Mouse (Mus musculus): ENCODE measurements around the gene Man1a. TPM values are rescaled to one million over a fixed set of nuclear protein-coding genes. Genes with fewer than 3 reads are reported as not detected.

Gene Man1a
- polyA plus RNA-seq, 1 experiment: 31.8 TPM

DNA sequence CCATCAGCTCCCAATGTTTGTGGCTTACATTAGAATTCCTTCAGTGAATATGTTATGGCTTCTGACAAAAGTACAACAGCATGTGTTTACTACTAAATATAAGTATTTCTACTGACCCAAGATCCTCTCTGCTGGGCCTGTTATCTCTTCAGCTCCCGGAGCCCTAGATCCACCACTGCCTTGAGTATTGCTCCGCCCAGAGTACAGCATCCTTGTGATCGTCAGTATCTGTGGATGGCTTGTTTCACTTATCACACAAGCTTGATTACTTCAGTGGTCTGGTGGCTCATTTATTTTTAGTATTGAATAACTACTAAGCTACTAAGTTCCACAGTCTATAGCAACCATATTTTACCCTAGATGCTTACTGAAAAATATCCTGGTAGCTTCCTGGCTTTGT, 33.1 kb downstream of the Man1a start:
- no peak overlapping the region for H3K27ac ChIP-seq (ENCODE audit: insufficient read depth, low read length)
- TF ChIP-seq POLR2A (IDR thresholded peaks at IDR 0.05; ENCODE audit: low read depth, low read length) (no peak), CTCF (IDR thresholded peaks at IDR 0.05; ENCODE audit: borderline replicate concordance, insufficient read depth, low read length) (no peak)
- H3K4me1 ChIP-seq (ENCODE audit: control insufficient read depth, insufficient read depth, low read length): no peaks in the 10 kb centered on the region
- H3K4me3 ChIP-seq (ENCODE audit: insufficient read depth, low read length): no peak overlapping the region

DNA sequence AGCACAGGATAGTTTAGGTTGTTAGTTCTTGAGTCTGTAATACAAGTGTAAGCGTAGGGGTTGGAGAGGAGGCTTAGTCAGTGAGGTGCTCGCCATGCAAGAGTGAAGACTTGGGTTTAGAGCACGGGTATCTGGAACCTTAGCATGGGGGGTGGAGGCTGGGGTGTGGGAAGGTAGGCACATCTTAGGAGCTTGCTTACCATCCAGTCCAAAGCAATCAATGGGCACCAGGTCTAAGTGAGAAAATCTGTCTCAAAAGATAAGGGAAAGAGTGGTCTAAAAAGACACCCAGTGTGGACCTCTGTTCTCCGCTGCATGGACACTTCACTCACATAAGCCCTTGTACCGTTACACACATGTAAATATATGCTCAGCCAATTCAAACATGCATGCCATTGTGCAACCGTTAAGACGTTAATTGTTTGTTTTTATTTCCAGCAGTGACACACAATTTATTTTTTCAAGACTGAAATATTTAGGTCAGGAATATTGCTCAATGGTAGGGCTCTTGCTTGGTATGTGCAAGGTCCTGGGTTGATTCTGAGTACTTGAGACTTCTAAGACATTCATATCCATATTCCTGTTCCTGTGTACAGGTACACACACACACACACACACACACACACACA, 34.1 kb downstream of the Man1a start:
- Histone ChIP-seq H3K4me1 (ENCODE audit: control insufficient read depth, insufficient read depth, low read length) (peaks cover 2% of the 10 kb centered on the region; the same call in 1 of the 2 replicates), H3K27ac (ENCODE audit: insufficient read depth, low read length) (no peak overlapping the region), H3K4me3 (ENCODE audit: insufficient read depth, low read length) (no peak overlapping the region)
- TF ChIP-seq POLR2A (IDR thresholded peaks at IDR 0.05; ENCODE audit: low read depth, low read length): no peak
- no peak for TF ChIP-seq CTCF (IDR thresholded peaks at IDR 0.05; ENCODE audit: borderline replicate concordance, insufficient read depth, low read length)

DNA sequence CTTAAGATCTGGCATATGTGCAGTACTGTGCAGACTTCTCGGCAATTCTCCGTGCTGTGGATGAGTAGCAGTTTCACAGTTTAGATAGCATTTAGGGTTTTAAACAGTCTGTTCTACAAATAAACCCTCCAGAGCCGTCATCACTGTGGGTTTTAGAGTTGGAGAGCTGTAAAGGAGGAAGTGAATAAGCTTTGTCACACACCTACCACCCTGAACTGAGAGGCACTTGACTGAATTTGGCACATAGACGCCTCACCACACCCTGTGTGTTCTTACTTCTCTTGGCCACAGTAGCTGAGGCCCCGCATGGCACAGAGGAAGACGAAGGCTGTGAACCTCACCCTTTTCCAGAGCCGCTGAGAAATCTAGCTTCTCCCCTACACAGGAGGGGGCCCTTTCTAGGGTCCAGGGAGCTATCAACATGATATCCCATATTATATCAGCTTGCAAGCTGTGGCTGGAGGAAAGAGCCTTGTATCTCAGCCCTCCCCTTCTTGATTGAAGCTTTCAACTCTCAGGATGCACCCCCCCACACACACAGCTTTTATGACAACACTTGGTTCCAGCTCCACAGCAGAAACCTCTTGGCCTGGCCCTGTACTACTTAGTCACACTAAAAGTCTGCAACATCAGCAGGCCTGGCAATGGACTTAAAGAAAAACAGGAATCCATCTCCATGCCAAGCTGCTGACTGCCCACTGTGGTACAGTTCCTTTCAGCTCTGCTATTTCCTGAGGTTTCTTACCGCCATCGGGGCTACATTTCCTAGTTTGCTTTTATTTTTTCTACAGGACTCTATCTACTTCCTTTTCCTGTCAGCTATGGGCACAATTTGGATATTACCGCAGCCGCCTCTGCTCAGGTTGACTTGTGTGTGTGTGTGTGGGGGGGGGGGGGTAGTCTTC, 35.9 kb downstream of the Man1a start:
- TF ChIP-seq POLR2A (IDR thresholded peaks at IDR 0.05; ENCODE audit: low read depth, low read length): no peak
- no peak for TF ChIP-seq CTCF (IDR thresholded peaks at IDR 0.05; ENCODE audit: borderline replicate concordance, insufficient read depth, low read length)
- Histone ChIP-seq H3K27ac (ENCODE audit: insufficient read depth, low read length) (0 out of 2 replicates have a peak overlapping the region, but pooled peaks have one; percentile 38), H3K4me3 (ENCODE audit: insufficient read depth, low read length) (no peak overlapping the region), H3K4me1 (ENCODE audit: control insufficient read depth, insufficient read depth, low read length) (peaks cover 2% of the 10 kb centered on the region; the same call in 1 of the 2 replicates)

DNA sequence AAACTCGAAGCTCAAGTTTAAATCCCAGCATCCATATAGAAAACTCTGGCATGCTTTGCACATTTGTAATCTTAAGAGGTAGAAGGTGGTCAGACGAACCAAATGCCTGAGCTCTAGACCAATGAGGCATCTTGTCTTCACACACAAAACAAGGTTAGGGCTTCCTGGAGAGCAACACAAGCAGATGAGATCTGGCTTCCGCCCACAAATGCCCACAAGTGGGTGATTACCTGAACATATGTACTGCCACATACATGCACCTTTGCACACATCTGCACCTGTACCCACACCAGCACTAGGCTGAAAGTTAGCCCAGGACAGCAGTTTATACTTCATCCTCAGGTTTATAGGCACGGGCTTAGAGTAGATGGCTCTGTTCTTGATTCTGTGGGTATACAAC, 36.7 kb downstream of the Man1a start:
- H3K4me1 ChIP-seq (ENCODE audit: control insufficient read depth, insufficient read depth, low read length): peaks cover 2% of the 10 kb centered on the region; the same call in 1 of the 2 replicates
- TF ChIP-seq POLR2A (IDR thresholded peaks at IDR 0.05; ENCODE audit: low read depth, low read length) (no peak), CTCF (IDR thresholded peaks at IDR 0.05; ENCODE audit: borderline replicate concordance, insufficient read depth, low read length) (no peak)
- no peak overlapping the region for H3K27ac ChIP-seq (ENCODE audit: insufficient read depth, low read length)
- H3K4me3 ChIP-seq (ENCODE audit: insufficient read depth, low read length): no peak overlapping the region

DNA sequence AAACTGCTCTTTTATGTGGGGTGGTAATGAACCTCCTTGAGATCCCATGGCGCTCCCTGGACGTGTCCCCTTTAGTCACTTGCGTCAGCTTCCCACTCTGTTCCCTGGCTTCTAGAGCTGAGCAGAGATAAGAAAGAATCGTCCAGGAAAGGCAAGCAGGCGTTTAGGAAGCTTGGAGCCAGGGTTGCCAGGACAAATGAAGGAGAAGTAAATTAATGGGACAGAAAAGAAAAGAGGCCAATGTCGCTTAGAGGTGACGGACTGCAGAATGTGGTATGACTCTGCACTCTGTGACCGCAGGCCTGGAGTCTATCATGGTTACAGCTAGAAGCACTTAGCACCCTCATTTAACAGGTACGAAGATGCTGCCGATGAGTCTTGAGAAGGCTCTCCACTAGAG, 37.7 kb downstream of the Man1a start:
- no peak overlapping the region for H3K4me3 ChIP-seq (ENCODE audit: insufficient read depth, low read length)
- H3K27ac ChIP-seq (ENCODE audit: insufficient read depth, low read length): no peak overlapping the region
- peaks cover 2% of the 10 kb centered on the region; the same call in 1 of the 2 replicates for H3K4me1 ChIP-seq (ENCODE audit: control insufficient read depth, insufficient read depth, low read length)
- TF ChIP-seq CTCF (IDR thresholded peaks at IDR 0.05; ENCODE audit: borderline replicate concordance, insufficient read depth, low read length) (no peak), POLR2A (IDR thresholded peaks at IDR 0.05; ENCODE audit: low read depth, low read length) (no peak)

DNA sequence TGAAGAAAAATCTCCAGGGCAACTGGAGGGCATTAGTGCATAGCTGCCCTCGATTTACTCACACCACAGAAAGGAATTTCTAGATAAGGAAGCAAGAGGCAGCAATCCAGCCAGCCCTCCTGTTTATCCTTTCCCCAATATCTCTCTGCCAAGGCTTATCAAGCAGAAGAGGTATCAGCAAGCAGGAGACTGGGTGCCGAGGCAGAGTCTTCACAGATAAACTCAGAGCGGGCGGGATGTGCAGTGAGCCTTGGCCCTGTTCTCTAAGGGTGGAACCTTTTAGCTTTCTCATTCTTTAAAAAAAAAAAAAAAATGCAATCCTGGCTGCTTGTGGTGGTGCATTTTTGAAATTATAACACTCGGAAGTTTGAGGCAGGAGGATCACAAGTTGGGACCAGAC, 38.2 kb downstream of the Man1a start:
- Histone ChIP-seq H3K4me1 (ENCODE audit: control insufficient read depth, insufficient read depth, low read length) (peaks cover 2% of the 10 kb centered on the region; the same call in 1 of the 2 replicates), H3K27ac (ENCODE audit: insufficient read depth, low read length) (no peak overlapping the region), H3K4me3 (ENCODE audit: insufficient read depth, low read length) (no peak overlapping the region)
- no peak for TF ChIP-seq POLR2A (IDR thresholded peaks at IDR 0.05; ENCODE audit: low read depth, low read length)
- no peak for TF ChIP-seq CTCF (IDR thresholded peaks at IDR 0.05; ENCODE audit: borderline replicate concordance, insufficient read depth, low read length)

DNA sequence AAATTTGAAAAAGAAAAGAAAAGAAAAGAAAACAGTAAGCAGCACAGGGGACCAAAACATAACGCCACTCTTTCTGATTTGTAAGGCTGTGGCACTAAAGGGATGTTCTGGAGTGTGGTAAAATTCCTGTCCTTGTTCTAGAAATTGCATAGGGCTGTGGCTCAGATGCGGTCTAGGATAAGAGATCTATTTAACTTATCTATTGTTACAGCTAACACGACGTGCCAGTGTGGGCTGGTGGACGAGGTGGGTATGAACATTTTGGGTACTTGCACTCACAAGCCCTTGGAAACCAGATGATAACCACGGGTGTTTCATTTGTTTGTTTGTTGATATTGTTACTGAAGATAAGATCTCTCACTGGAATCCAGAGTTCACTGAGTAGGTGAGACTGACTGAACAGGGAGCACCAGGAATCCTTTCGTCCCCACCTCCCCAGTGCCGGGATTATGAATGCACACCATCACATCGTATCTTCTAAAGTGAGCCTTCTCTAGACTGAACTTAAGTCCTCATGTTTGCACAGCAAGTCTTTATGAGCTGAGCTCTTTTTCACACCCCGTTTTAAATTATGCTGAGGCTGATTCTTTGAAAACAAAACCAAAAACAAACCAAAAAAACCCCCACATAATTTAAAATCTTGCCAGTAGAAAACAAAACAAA, 38.9 kb downstream of the Man1a start:
- Histone ChIP-seq H3K27ac (ENCODE audit: insufficient read depth, low read length) (no peak overlapping the region), H3K4me1 (ENCODE audit: control insufficient read depth, insufficient read depth, low read length) (peaks cover 2% of the 10 kb centered on the region), H3K4me3 (ENCODE audit: insufficient read depth, low read length) (no peak overlapping the region)
- TF ChIP-seq CTCF (IDR thresholded peaks at IDR 0.05; ENCODE audit: borderline replicate concordance, insufficient read depth, low read length) (no peak), POLR2A (IDR thresholded peaks at IDR 0.05; ENCODE audit: low read depth, low read length) (no peak)

DNA sequence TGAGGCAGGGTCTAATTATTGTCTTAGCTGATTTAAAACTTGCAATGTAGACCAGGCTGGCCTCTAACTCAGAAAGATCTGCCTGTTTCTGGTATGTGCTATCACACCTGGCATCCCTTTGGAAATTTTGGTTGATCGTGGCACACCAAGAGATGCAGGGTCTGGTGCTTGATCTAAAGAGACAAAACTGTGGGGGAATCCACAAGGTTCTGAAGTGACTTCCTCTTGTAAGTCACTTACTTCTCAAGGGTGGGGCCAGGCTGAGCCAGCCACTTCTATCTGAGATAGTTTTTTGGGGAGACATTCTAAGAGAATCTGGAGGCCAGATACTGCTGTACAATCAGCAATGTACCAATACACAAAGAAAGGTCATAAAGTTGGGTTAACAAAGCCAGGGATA, 40.8 kb downstream of the Man1a start:
- Histone ChIP-seq H3K4me3 (ENCODE audit: insufficient read depth, low read length) (no peak overlapping the region), H3K27ac (ENCODE audit: insufficient read depth, low read length) (no peak overlapping the region), H3K4me1 (ENCODE audit: control insufficient read depth, insufficient read depth, low read length) (peaks cover 2% of the 10 kb centered on the region)
- TF ChIP-seq CTCF (IDR thresholded peaks at IDR 0.05; ENCODE audit: borderline replicate concordance, insufficient read depth, low read length) (no peak), POLR2A (IDR thresholded peaks at IDR 0.05; ENCODE audit: low read depth, low read length) (no peak)

DNA sequence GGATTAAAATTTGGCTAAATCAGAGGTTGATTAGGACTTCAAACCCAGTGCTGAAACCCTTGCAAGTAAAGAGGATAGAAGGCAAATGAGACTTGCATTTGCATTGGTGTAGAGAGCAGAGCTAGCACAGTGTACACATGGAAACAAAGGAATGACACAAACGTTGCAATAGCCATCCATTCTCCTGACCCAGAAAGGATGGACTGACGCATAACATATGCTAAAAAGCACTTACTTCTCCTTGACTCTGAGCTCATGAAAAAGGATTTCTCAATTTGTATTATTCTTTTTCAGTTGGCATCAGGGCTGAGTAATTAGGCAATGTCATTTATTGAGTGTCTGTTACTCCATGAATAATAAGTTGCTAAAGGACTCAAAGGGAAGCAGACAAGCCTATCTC, 41.6 kb downstream of the Man1a start:
- Histone ChIP-seq H3K4me1 (ENCODE audit: control insufficient read depth, insufficient read depth, low read length) (peaks cover 2% of the 10 kb centered on the region), H3K27ac (ENCODE audit: insufficient read depth, low read length) (no peak overlapping the region), H3K4me3 (ENCODE audit: insufficient read depth, low read length) (no peak overlapping the region)
- no peak for TF ChIP-seq POLR2A (IDR thresholded peaks at IDR 0.05; ENCODE audit: low read depth, low read length)
- no peak for TF ChIP-seq CTCF (IDR thresholded peaks at IDR 0.05; ENCODE audit: borderline replicate concordance, insufficient read depth, low read length)

Measured in embryonic fibroblast, embryonic 13.5 days (primary cell).